Mouse (Mus musculus) heart, embryonic 15.5 days (tissue): Measurements from ENCODE around the gene Gm20715. TPM values are rescaled to one million over a fixed set of nuclear protein-coding genes. Genes with fewer than 3 reads are reported as not detected.
"Not testable (repeated sequence)": the region's sequence is repeated elsewhere in the genome, so short reads cannot be mapped to it uniquely, and the experiment has no call there.

ENCODE experiments used
- ATAC-seq: fragments of 200-750 bp; cut with Nextera tagmentation; replicated peaks from 2 replicates; pipeline ENCODE4 v1.8.0; 2017; ENCODE audit warnings: low read depth, moderate TSS enrichment; ENCODE audit not compliant: insufficient number of reproducible peaks, insufficient read depth, low FRiP score
- H3K27ac ChIP-seq: fragments of 300-500 bp; sonication (generic); 2 replicates; pipeline ENCODE4 v1.5.1; 2015; ENCODE audit warnings: mild to moderate bottlenecking, inconsistent platforms
- H3K27me3 ChIP-seq: fragments of 300-500 bp; sonication (generic); 2 replicates; pipeline ENCODE4 v1.6.1; 2015; ENCODE audit warnings: inconsistent platforms
- H3K36me3 ChIP-seq: fragments of 300-500 bp; sonication (generic); 2 replicates; pipeline ENCODE4 v1.6.1; 2015; ENCODE audit warnings: mild to moderate bottlenecking, inconsistent platforms
- H3K4me1 ChIP-seq: fragments of 300-500 bp; sonication (generic); replicated peaks from 2 replicates; pipeline ENCODE4 v1.6.1; 2015; ENCODE audit warnings: inconsistent platforms
- H3K4me2 ChIP-seq: fragments of 300-500 bp; sonication (generic); 2 replicates; pipeline ENCODE4 v1.6.1; 2015; ENCODE audit warnings: inconsistent platforms, mild to moderate bottlenecking, moderate library complexity
- H3K4me3 ChIP-seq: fragments of 300-500 bp; sonication (generic); 2 replicates; pipeline ENCODE4 v1.5.1; 2015; ENCODE audit warnings: mild to moderate bottlenecking, inconsistent platforms
- H3K9ac ChIP-seq: fragments of 300-500 bp; sonication (generic); 2 replicates; pipeline ENCODE4 v1.6.1; 2015; ENCODE audit warnings: mild to moderate bottlenecking, inconsistent platforms
- H3K9me3 ChIP-seq: fragments of 300-500 bp; sonication (generic); replicated peaks from 2 replicates; pipeline ENCODE4 v1.6.1; 2016; ENCODE audit warnings: inconsistent platforms
- WGBS: fragments of 180-500 bp; shearing (Covaris S2); methylation state at CpG from one replicate; pipeline ENCODE4 v1.1.7; 2015; ENCODE audit warnings: mixed read lengths; 5-methylcytosine and 5-hydroxymethylcytosine counted together
- polyA plus RNA-seq: library from polyadenylated mRNA; unstranded; fragments of >200 nt; fragmentation: Nextera tagmentation; extraction: Ambion mirVana; gene quantifications from 2 replicates; pipeline ENCODE4 v1.2.1, GENCODE M21; 2015

The Gm20715 gene
- polyA plus RNA-seq, 1 experiment from 2014 or later: not detected

DNA sequence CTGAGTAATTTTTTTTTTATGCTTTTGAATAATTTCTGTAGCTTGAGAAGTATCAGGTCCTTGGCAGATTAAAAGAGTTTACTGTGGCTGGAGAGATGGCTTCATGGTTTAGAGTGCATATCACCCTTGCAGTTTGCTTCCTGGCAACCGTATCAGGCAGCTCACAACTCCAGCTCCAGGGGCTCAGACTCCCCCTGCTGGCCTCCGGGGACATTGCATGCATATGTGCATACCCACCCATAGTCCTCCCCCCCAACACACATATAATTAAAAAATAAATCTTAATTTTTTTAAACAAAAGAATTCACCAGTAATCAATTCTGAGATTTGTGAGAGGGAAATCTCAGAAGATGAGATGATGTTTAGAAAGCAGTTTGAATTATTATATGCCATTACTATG lies 20.3 kb downstream of the Gm20715 start:
- Histone ChIP-seq H3K4me3 (no peak overlapping the region), H3K27ac (no peak overlapping the region), H3K27me3 (no peaks in the 10 kb centered on the region), H3K9me3 (0 out of 2 replicates have a peak, but pooled peaks cover 6% of the 10 kb centered on the region), H3K4me2 (no peak overlapping the region), H3K4me1 (no peaks in the 10 kb centered on the region), H3K9ac (no peak overlapping the region), H3K36me3 (no peaks in the 10 kb centered on the region)
- 19% methylated on average over 2 of the region's 2 CpGs for WGBS
- no peak for ATAC-seq

DNA sequence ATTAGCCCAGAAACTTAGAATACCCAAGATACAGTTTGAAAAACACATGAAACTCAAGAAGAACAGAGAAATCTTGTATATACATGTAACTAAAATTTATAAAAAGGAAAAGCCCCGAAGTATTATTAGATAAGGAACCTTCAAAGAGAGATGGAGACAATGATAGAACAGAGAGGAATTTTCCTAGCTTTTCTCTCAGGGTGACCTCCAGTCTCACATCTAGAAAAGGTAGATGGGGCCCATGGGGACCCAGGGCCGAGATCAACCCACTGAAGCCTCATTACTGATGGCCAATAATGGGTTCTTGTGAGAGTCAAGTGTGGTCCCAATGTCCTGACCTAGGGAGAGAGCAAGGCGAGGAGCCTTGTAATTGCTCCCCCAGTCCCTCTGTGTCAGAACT lies 28.3 kb downstream of the Gm20715 start, which contains the start of gene Olfr1344:
Gene Olfr1344 (plus strand): TSS at position 301 of the 400 bp plus-strand sequence.
- Histone ChIP-seq H3K9ac (no peak within 1 kb of the TSS), H3K4me1 (no peaks in the 10 kb centered on the region), H3K9me3 (no peaks in the 10 kb centered on the region), H3K36me3 (no peaks in the 10 kb centered on the region), H3K4me2 (no peak within 1 kb of the TSS), H3K4me3 (no peak within 1 kb of the TSS), H3K27ac (no peak within 1 kb of the TSS), H3K27me3 (no peaks in the 10 kb centered on the region)
- WGBS: 57% methylated on average over 3 of the region's 3 CpGs
- ATAC-seq: no peak

DNA sequence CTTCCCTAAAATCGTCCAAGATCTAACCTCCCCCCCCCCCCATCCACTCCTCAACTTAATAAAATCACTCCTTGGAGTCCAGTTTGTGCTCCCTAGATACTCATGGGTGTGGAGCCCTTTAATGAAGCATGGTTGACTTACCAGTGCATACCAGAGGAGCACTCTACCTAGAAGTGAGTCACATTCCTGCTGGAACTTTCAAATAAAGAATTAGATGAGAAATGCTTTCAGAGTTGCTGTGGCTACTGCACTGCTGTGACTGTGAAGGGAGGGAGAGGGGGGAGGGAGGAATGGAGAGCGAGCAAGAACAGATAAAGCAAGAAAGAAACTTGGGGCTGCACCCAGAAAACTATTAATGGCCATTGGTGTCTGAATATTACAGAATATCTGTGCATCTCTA lies 31.1 kb downstream of the Gm20715 start:
- Histone ChIP-seq H3K27me3 (no peaks in the 10 kb centered on the region), H3K4me3 (no peak overlapping the region), H3K9me3 (no peaks in the 10 kb centered on the region), H3K4me2 (no peak overlapping the region), H3K4me1 (no peaks in the 10 kb centered on the region), H3K9ac (no peak overlapping the region), H3K36me3 (no peaks in the 10 kb centered on the region), H3K27ac (no peak overlapping the region)
- ATAC-seq: no peak
- WGBS: 61% methylated on average over 2 of the region's 2 CpGs

DNA sequence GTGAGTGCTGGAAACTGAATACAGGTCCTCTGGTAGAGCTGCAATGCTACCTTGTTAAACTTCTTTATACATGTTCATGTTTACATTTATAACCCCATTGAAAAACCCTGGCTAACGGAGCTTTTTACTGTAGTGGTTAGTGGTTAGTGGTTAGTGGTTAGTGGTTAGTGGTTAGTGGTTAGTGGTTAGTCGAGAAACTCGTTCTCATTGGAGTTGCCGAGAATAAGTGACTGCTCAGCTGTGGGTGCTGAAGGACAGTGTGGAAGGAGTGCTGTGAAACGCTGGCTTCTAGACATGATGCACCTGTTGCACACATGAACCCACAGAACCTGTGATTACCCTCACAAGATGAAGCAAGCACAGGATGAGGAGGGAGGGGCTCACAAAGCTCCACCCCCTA lies 37.7 kb downstream of the Gm20715 start:
- no peak overlapping the region for H3K4me2 ChIP-seq
- no peaks in the 10 kb centered on the region for H3K4me1 ChIP-seq
- ATAC-seq: no peak
- no peaks in the 10 kb centered on the region for H3K27me3 ChIP-seq
- H3K36me3 ChIP-seq: no peaks in the 10 kb centered on the region
- H3K9ac ChIP-seq: no peak overlapping the region
- H3K4me3 ChIP-seq: no peak overlapping the region
- 70% methylated on average over 5 of the region's 5 CpGs for WGBS
- no peak overlapping the region for H3K27ac ChIP-seq
- H3K9me3 ChIP-seq: no peaks in the 10 kb centered on the region

DNA sequence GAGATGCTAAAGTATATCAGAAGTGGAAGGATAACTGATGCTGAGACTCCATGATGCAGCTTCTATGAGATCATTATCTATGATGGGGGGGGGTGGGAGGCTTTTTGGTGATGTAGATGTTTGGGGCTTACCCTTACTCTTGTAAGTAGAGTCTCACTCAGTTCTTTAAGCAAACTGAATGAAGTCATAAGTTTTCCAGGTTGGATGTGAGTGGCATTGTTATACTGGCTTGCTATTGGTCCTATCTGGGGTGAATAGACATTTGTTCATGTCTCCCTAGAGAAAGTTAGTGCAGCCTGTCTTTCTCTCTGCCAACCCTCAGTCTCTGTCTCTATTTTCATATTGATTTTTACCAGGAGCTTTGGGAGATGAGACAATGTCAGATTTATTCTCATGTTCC lies 45.8 kb downstream of the Gm20715 start, which contains the start of gene Olfr1336:
Gene Olfr1336 (plus strand): TSS at position 301 of the 400 bp plus-strand sequence.
- no peaks in the 10 kb centered on the region for H3K27me3 ChIP-seq
- H3K4me2 ChIP-seq: no peak within 1 kb of the TSS
- no peaks in the 10 kb centered on the region for H3K36me3 ChIP-seq
- no peaks in the 10 kb centered on the region for H3K9me3 ChIP-seq
- H3K9ac ChIP-seq: no peak within 1 kb of the TSS
- no peaks in the 10 kb centered on the region for H3K4me1 ChIP-seq
- H3K4me3 ChIP-seq: no peak within 1 kb of the TSS
- ATAC-seq: no peak
- H3K27ac ChIP-seq: no peak within 1 kb of the TSS

DNA sequence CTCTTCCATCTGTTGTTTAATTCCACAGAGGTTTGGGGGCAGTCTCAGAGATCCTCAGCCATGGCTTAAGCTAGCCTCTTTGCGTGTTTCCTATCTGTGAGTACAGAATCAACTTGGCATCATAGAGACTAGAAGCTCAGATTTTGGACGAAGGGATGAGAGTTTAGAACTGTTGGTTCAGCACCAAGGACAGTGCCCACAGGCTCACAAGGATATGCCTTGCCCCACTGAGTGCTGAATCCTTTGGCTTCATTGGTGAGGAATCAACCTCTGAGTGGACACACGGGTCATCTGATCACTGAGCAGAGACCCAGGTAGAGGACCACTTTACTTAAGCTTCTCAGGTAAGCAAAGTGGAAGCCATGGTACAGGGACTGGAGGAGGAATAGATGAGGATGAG lies 46.3 kb downstream of the Gm20715 start:
- no peak for ATAC-seq
- Histone ChIP-seq H3K4me3 (no peak overlapping the region), H3K36me3 (no peaks in the 10 kb centered on the region), H3K4me1 (no peaks in the 10 kb centered on the region), H3K9me3 (no peaks in the 10 kb centered on the region), H3K27ac (no peak overlapping the region), H3K4me2 (no peak overlapping the region), H3K27me3 (no peaks in the 10 kb centered on the region), H3K9ac (no peak overlapping the region)
- 40% methylated on average over 3 of the region's 3 CpGs for WGBS

DNA sequence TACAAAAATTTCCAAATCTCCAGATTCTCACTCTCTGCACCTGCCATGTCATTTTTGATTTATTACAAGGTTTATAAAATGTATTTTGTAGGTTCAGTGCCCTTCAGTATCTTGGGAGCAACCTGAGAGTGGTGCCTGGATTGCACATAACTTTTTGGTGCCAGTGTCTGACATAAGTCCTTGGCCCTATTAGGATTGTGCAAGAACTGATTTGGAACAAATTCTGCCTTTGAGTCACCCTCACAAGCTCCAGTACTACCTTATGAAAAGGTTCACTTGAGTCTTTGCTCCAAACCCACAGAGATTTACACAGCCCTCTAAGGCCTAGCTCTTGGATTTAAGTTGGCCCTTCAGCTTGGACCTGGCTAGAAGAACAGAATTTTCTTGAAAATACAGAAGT lies 56.9 kb downstream of the Gm20715 start, which contains the start of gene Olfr1346:
Gene Olfr1346 (plus strand): TSS at position 151 of the 400 bp plus-strand sequence.
- Histone ChIP-seq H3K36me3 (no peaks in the 10 kb centered on the region), H3K27me3 (no peaks in the 10 kb centered on the region), H3K4me2 (no peak within 1 kb of the TSS), H3K4me3 (no peak within 1 kb of the TSS), H3K9ac (no peak within 1 kb of the TSS), H3K27ac (no peak within 1 kb of the TSS), H3K4me1 (no peaks in the 10 kb centered on the region), H3K9me3 (no peaks in the 10 kb centered on the region)
- ATAC-seq: no peak

DNA sequence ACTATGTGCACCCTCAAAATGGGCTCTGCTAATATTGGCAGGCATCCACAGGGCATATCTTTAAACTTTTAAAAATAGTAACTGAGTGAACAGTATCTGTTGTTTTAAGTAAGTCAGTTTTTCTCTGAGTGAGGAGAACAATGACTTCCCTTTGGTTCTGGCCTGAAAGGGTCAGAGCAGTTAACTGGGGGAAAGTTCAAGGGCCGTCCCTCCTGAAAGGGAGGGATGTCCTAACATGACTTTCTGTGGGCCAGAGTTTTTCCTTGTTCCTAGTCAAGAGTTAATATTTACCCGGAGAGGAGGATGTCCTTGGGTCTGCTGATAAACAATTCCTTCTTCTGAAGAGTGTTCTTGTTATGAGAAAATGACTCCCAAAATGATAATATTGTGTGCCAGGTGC lies 67.6 kb downstream of the Gm20715 start:
- H3K27ac ChIP-seq, H3K4me2 ChIP-seq, ATAC-seq, H3K9ac ChIP-seq, H3K4me1 ChIP-seq, H3K4me3 ChIP-seq, H3K9me3 ChIP-seq, H3K27me3 ChIP-seq, H3K36me3 ChIP-seq: not testable (repeated sequence)
- WGBS: 59% methylated on average over 2 of the region's 2 CpGs

DNA sequence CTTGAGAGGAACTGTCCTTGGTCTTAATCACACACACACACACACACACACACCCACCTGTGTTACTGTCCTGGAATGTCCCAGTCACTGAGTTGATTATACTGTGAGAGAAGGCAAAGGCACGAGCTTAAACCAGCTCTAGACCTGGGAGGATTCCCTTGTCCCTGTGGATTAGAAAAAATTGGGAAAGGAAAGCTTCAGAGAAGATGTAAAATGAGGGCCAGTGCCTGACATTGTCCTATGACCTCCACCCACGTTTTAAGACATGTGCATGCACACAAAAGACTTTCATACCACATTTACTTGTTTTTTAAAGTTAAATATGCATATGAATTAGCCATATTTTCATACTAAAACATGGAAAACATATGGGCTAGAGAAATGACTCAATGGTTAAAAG lies 76.8 kb downstream of the Gm20715 start, which contains the start of gene Olfr5:
Gene Olfr5 (minus strand): TSS at position 101 of the 400 bp plus-strand sequence.
- 21% methylated on average over 2 of the region's 2 CpGs for WGBS
- Histone ChIP-seq H3K9me3 (no peaks in the 10 kb centered on the region), H3K27ac (no peak within 1 kb of the TSS), H3K36me3 (no peaks in the 10 kb centered on the region), H3K4me1 (no peaks in the 10 kb centered on the region), H3K27me3 (no peaks in the 10 kb centered on the region), H3K4me2 (no peak within 1 kb of the TSS), H3K9ac (no peak within 1 kb of the TSS), H3K4me3 (no peak within 1 kb of the TSS)
- ATAC-seq: no peak

Other genes with a start within 250 kb of the Gm20715 start
- 29.9 and 38.5 TPM in 2 replicates for gene Zfp444, start 238.1 kb upstream of the Gm20715 start, polyA plus RNA-seq
- gene Galp, start 213.2 kb upstream of the Gm20715 start, polyA plus RNA-seq: not detected in 2 replicates
- gene Zscan5b, start 188.0 kb upstream of the Gm20715 start, polyA plus RNA-seq: not detected in 2 replicates
- gene Epp13, start 157.6 kb upstream of the Gm20715 start, polyA plus RNA-seq: not detected in 2 replicates
- 3.9 and 4.1 TPM in 2 replicates for gene Zfp667, start 123.7 kb upstream of the Gm20715 start, polyA plus RNA-seq
- gene Zfp583, start 79.0 kb upstream of the Gm20715 start, polyA plus RNA-seq: 3.6 and 4.4 TPM in 2 replicates
- 0.73 and 1.3 TPM in 2 replicates for gene Gm3854, start 66.5 kb upstream of the Gm20715 start, polyA plus RNA-seq
- 1.1 and 1.3 TPM in 2 replicates for gene Zfp78, start 47.0 kb upstream of the Gm20715 start, polyA plus RNA-seq
- gene Zfp28, start 27.0 kb upstream of the Gm20715 start, polyA plus RNA-seq: 8.0 and 8.8 TPM in 2 replicates
- gene Smim17, start 11.6 kb upstream of the Gm20715 start, polyA plus RNA-seq: 0.28 TPM in 1 of 2 replicates, not detected in the other
- gene Olfr1344, start 28.4 kb downstream of the Gm20715 start, polyA plus RNA-seq: not detected in 2 replicates
- not detected in 2 replicates for gene Olfr1336, start 45.9 kb downstream of the Gm20715 start, polyA plus RNA-seq
- not detected in 2 replicates for gene Olfr1346, start 56.8 kb downstream of the Gm20715 start, polyA plus RNA-seq
- not detected in 2 replicates for gene Olfr5, start 76.7 kb downstream of the Gm20715 start, polyA plus RNA-seq
- gene Olfr1347, start 89.5 kb downstream of the Gm20715 start, polyA plus RNA-seq: not detected in 2 replicates
- not detected in 2 replicates for gene Olfr1348, start 98.5 kb downstream of the Gm20715 start, polyA plus RNA-seq
- gene Olfr1349, start 112.7 kb downstream of the Gm20715 start, polyA plus RNA-seq: not detected in 2 replicates
- not detected in 2 replicates for gene Olfr1350, start 154.6 kb downstream of the Gm20715 start, polyA plus RNA-seq